Mouse (Mus musculus): ENCODE measurements around the gene Taar8a. TPM values are rescaled to one million over a fixed set of nuclear protein-coding genes. Genes with fewer than 3 reads are reported as not detected.
"Not testable (repeated sequence)": the region's sequence is repeated elsewhere in the genome, so short reads cannot be mapped to it uniquely, and the experiment has no call there.

Gene Taar8a
- polyA plus RNA-seq (2012; fragmentation: generic; extraction: Trizol) = not detected

GRCm38 (mm10) chr10:24076200-24076599 is at the start of gene Taar8a:
TSS of gene Taar8a (plus strand) at chr10:24076500.
- H3K4me2 ChIP-seq (ENCODE audit: low read depth) = not testable (repeated sequence)

DNA sequence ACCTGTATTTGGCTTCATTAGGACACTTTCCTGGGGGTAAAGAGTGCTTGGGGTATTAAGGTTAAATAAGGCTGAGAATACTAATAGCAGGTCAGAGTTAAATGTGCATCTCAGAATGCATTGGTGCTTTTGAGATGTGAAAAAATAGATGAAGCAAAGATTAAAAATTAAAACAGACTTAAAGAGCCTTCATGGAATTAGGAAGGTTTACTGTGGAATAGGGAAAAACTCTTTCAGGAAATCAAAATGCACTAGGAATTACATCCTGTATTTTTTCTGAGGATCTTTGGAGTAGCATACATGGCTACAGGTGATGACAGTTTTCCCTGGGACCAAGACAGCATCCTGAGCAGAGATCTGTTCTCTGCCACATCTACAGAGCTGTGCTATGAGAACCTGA is 49.4 kb upstream of the Taar8a start, which contains the start of gene Taar7d:
Gene Taar7d, plus strand, starts transcription at position 301 of the 400 bp plus-strand sequence.
- Histone ChIP-seq H3K79me2 (ENCODE audit: control insufficient read depth, insufficient read depth) (no peaks in the 10 kb centered on the region), H3K36me3 (ENCODE audit: control insufficient read depth, insufficient read depth) (no peaks in the 10 kb centered on the region), H3ac (ENCODE audit: control insufficient read depth, insufficient read length) (no peak within 1 kb of the TSS), H3K4me3 (no peak within 1 kb of the TSS), H3K27me3 (ENCODE audit: control insufficient read depth, insufficient read depth, insufficient read length) (no peaks in the 10 kb centered on the region), H3K4me2 (ENCODE audit: low read depth) (no peak within 1 kb of the TSS)
- TF ChIP-seq SRF (IDR thresholded peaks at IDR 0.05; ENCODE audit: control insufficient read depth, insufficient read length, low read depth) (no peak), MYOD1 (IDR thresholded peaks at IDR 0.05; ENCODE audit: control insufficient read depth in 1 of 3, insufficient read length in 2 of 3, low read depth in 2 of 3) (no peak), TCF3 (IDR thresholded peaks at IDR 0.05; ENCODE audit: insufficient read length, low read depth) (no peak), E2F4 (IDR thresholded peaks at IDR 0.05; ENCODE audit: insufficient read depth) (no peak), REST (IDR thresholded peaks at IDR 0.05; ENCODE audit: insufficient read depth, insufficient read length) (no peak), TCF12 (IDR thresholded peaks at IDR 0.05; ENCODE audit: insufficient read depth, poor library complexity, severe bottlenecking) (no peak), CEBPB (IDR thresholded peaks at IDR 0.05; ENCODE audit: insufficient read depth, poor library complexity, severe bottlenecking) (no peak), USF1 (IDR thresholded peaks at IDR 0.05; ENCODE audit: low read depth) (no peak)

More at GRCm38 (mm10) chr10:24076200-24076599, at the start of gene Taar8a:
- H3K4me3 ChIP-seq; H3ac ChIP-seq (ENCODE audit: control insufficient read depth, insufficient read length); H3K79me2 ChIP-seq (ENCODE audit: control insufficient read depth, insufficient read depth); H3K36me3 ChIP-seq (ENCODE audit: control insufficient read depth, insufficient read depth); H3K27me3 ChIP-seq (ENCODE audit: control insufficient read depth, insufficient read depth, insufficient read length): not testable (repeated sequence)

GRCm38 (mm10) chr10:24031347-24031746 is 45.0 kb upstream of the Taar8a start:
- no peaks in the 10 kb centered on the region for H3K36me3 ChIP-seq (ENCODE audit: control insufficient read depth, insufficient read depth)
- TF ChIP-seq E2F4 (IDR thresholded peaks at IDR 0.05; ENCODE audit: insufficient read depth) (no peak), POLR2A (IDR thresholded peaks at IDR 0.05; ENCODE audit: insufficient read length, low read depth) (no peak), POLR2AphosphoS2 (IDR thresholded peaks at IDR 0.05; ENCODE audit: insufficient read length, low read depth) (no peak), MYOG (IDR thresholded peaks at IDR 0.05; ENCODE audit: control insufficient read depth in 1 of 3, insufficient read depth in 1 of 3, insufficient read length in 2 of 3, low read depth in 2 of 3) (no peak)

DNA sequence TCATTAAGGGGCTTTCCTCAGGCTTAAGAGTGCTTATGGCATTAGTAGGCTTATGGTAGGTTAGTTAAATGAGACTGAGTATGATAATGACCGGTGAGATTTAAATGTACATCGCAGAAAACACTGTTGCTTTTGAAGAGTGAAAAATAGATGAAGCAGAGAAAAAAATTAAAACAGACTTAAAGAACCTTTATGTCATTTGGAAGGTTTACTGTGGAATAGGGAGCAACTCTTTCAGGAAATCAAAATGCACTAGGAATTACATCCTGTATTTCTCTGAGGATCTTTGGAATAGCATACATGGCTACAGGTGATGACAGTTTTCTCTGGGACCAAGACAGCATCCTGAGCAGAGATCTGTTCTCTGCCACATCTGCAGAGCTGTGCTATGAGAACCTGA is 39.0 kb upstream of the Taar8a start, which contains the start of gene Taar7e:
Gene Taar7e, plus strand, starts transcription at position 301 of the 400 bp plus-strand sequence.
- Histone ChIP-seq H3K79me2 (ENCODE audit: control insufficient read depth, insufficient read depth) (no peaks in the 10 kb centered on the region), H3K4me3 (no peak within 1 kb of the TSS), H3K4me2 (ENCODE audit: low read depth) (no peak within 1 kb of the TSS), H3K27me3 (ENCODE audit: control insufficient read depth, insufficient read depth, insufficient read length) (no peaks in the 10 kb centered on the region), H3K36me3 (ENCODE audit: control insufficient read depth, insufficient read depth) (no peaks in the 10 kb centered on the region), H3ac (ENCODE audit: control insufficient read depth, insufficient read length) (no peak within 1 kb of the TSS)
- no peak for TF ChIP-seq MYOD1 (IDR thresholded peaks at IDR 0.05; ENCODE audit: control insufficient read depth in 1 of 3, insufficient read length in 2 of 3, low read depth in 2 of 3)

More at GRCm38 (mm10) chr10:24031347-24031746, 45.0 kb upstream of the Taar8a start:
- H3K79me2 ChIP-seq (ENCODE audit: control insufficient read depth, insufficient read depth) = no peaks in the 10 kb centered on the region
- H3K4me3 ChIP-seq = no peak overlapping the region
- no peak overlapping the region for H3K4me2 ChIP-seq (ENCODE audit: low read depth)
- H3ac ChIP-seq (ENCODE audit: control insufficient read depth, insufficient read length) = no peak overlapping the region
- H3K27me3 ChIP-seq (ENCODE audit: control insufficient read depth, insufficient read depth, insufficient read length) = no peaks in the 10 kb centered on the region

DNA sequence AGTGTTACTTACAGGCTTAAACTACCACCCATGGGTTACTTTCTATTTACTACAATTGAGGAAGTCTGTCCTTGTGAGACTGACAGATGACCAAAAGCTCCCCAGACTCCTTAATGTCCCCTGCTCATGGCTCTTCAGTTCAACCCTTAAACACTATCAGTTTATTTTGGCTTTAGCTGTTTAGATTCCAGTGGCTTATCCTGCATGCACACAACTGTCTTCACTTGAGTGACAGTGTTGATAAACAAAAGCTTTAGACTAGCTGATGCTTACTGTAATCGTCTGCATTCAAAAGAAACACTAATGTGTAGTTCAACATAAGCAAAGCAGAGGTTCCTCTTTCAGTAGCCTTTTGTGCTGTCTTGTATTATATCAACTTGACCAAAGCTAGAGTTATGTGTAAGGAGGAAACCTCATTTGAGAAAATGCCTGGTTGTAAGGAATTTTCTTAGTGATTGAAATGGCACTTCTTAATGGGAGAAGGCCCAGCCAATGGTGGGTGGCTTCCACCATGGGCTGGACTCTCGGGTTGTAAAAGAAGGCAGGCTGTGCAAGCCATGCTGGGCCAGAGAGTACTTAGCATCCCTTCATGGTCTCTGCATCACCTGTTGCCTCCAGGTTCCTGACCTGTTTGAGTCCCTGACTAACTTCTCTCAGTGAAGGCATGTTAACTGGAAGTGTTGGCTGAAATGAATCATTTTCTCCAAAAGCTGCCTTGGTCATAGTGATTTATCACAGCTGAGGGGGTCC is 36.0 kb upstream of the Taar8a start:
- no peaks in the 10 kb centered on the region for H3K36me3 ChIP-seq (ENCODE audit: control insufficient read depth, insufficient read depth)
- TF ChIP-seq TCF12 (IDR thresholded peaks at IDR 0.05; ENCODE audit: insufficient read depth, poor library complexity, severe bottlenecking) = no peak
- no peak for TF ChIP-seq USF1 (IDR thresholded peaks at IDR 0.05; ENCODE audit: low read depth)
- TF ChIP-seq POLR2AphosphoS2 (IDR thresholded peaks at IDR 0.05; ENCODE audit: insufficient read length, low read depth) = no peak
- TF ChIP-seq POLR2A (IDR thresholded peaks at IDR 0.05; ENCODE audit: insufficient read length, low read depth) = no peak
- no peak for TF ChIP-seq MAX (IDR thresholded peaks at IDR 0.05; ENCODE audit: low read depth)
- TF ChIP-seq SRF (IDR thresholded peaks at IDR 0.05; ENCODE audit: control insufficient read depth, insufficient read length, low read depth) = no peak
- TF ChIP-seq CEBPB (IDR thresholded peaks at IDR 0.05; ENCODE audit: insufficient read depth, poor library complexity, severe bottlenecking) = no peak
- no peak for TF ChIP-seq MYOD1 (IDR thresholded peaks at IDR 0.05; ENCODE audit: control insufficient read depth in 1 of 3, insufficient read length in 2 of 3, low read depth in 2 of 3)
- H3K4me2 ChIP-seq (ENCODE audit: low read depth) = no peak overlapping the region
- no peak overlapping the region for H3ac ChIP-seq (ENCODE audit: control insufficient read depth, insufficient read length)
- no peaks in the 10 kb centered on the region for H3K79me2 ChIP-seq (ENCODE audit: control insufficient read depth, insufficient read depth)
- no peak overlapping the region for H3K4me3 ChIP-seq
- no peaks in the 10 kb centered on the region for H3K27me3 ChIP-seq (ENCODE audit: control insufficient read depth, insufficient read depth, insufficient read length)

DNA sequence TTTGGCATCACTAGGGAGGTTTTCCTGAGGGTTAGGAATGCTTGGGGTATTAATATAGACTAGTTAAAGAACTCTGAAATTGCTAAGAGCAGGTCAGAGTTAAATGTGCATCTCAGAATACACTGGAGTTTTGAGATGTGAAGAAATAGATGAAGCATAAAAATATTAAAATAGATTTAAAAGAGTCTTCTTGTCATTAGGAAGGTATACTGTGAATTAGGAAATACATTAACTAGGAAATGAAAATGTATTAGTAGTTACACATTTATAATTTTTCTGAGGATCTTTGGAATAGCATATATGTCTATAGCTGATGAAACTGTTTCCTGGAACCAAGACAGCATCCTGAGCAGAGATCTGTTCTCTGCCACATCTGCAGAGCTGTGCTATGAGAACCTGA is 27.1 kb upstream of the Taar8a start, which contains the start of gene Taar7f:
Gene Taar7f, plus strand, starts transcription at position 301 of the 400 bp plus-strand sequence.
- Histone ChIP-seq H3ac (ENCODE audit: control insufficient read depth, insufficient read length) (no peak within 1 kb of the TSS), H3K79me2 (ENCODE audit: control insufficient read depth, insufficient read depth) (no peaks in the 10 kb centered on the region), H3K27me3 (ENCODE audit: control insufficient read depth, insufficient read depth, insufficient read length) (peaks cover 4% of the 10 kb centered on the region), H3K36me3 (ENCODE audit: control insufficient read depth, insufficient read depth) (no peaks in the 10 kb centered on the region), H3K4me2 (ENCODE audit: low read depth) (no peak within 1 kb of the TSS), H3K4me3 (no peak within 1 kb of the TSS)
- TF ChIP-seq MYOG (IDR thresholded peaks at IDR 0.05; ENCODE audit: control insufficient read depth in 1 of 3, insufficient read depth in 1 of 3, insufficient read length in 2 of 3, low read depth in 2 of 3) = no peak
- TF ChIP-seq REST (IDR thresholded peaks at IDR 0.05; ENCODE audit: insufficient read depth, insufficient read length) = no peak
- no peak for TF ChIP-seq CEBPB (IDR thresholded peaks at IDR 0.05; ENCODE audit: insufficient read depth, poor library complexity, severe bottlenecking)
- no peak for TF ChIP-seq TCF3 (IDR thresholded peaks at IDR 0.05; ENCODE audit: insufficient read length, low read depth)
- no peak for TF ChIP-seq MYOD1 (IDR thresholded peaks at IDR 0.05; ENCODE audit: control insufficient read depth in 1 of 3, insufficient read length in 2 of 3, low read depth in 2 of 3)
- no peak for TF ChIP-seq POLR2AphosphoS2 (IDR thresholded peaks at IDR 0.05; ENCODE audit: insufficient read length, low read depth)
- TF ChIP-seq USF1 (IDR thresholded peaks at IDR 0.05; ENCODE audit: low read depth) = no peak
- no peak for TF ChIP-seq MAX (IDR thresholded peaks at IDR 0.05; ENCODE audit: low read depth)
- TF ChIP-seq POLR2A (IDR thresholded peaks at IDR 0.05; ENCODE audit: insufficient read length, low read depth) = no peak
- no peak for TF ChIP-seq E2F4 (IDR thresholded peaks at IDR 0.05; ENCODE audit: insufficient read depth)
- TF ChIP-seq TCF12 (IDR thresholded peaks at IDR 0.05; ENCODE audit: insufficient read depth, poor library complexity, severe bottlenecking) = no peak

All from myocyte (in vitro differentiated cells).